Mouse (Mus musculus): Measurements from ENCODE around the gene Tbc1d1.

GRCm38 (mm10) chr5:64341671-64342070 lies 185.6 kb downstream of the Tbc1d1 start:
- TF ChIP-seq CTCF (IDR thresholded peaks at IDR 0.05; ENCODE audit: low read depth) (no peak), EP300 (IDR thresholded peaks at IDR 0.05; ENCODE audit: low read depth) (no peak)
